Mouse (Mus musculus): ENCODE measurements around the gene Gm8926. TPM values are rescaled to one million over a fixed set of nuclear protein-coding genes. Genes with fewer than 3 reads are reported as not detected.

Gm8926 gene
- not detected for total RNA-seq (2023)

DNA sequence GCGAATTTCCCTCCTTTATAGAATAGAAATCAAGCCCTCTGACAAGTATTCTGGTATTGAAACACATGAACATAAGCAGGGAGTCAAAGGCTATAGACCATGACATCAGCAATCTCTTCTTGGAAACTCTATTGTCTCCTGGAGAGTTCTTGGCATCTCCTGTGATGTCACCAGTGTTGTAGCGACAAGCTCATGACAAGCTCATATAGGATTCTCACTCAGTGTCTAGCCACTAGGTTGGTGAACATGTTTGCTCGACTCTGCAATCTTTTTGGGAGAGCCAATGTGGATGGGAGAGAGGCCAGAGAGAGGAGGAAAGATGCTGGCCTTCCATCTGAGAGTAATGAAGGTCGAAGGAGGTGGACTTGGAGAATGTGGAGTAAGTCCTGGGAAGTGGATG lies at the start of gene Gm8926:
TSS of gene Gm8926 (plus strand) at position 301 of the 400 bp plus-strand sequence.

Other genes starting within 250 kb of the Gm8926 start
- gene Gm6460, start 175.6 kb upstream of the Gm8926 start, total RNA-seq (2023) = not detected
- gene Gm8922, start 88.6 kb upstream of the Gm8926 start, total RNA-seq (2023) = not detected
- gene Gm6465, start 75.0 kb downstream of the Gm8926 start, total RNA-seq (2023) = not detected
- not detected for gene 4933402N22Rik, start 147.5 kb downstream of the Gm8926 start, total RNA-seq (2023)

All from neutrophil, adult 83 days (primary cell).